Mouse (Mus musculus) thymus, adult 2 months (tissue): ENCODE measurements around the gene Usp10.

Experiments used
- CTCF ChIP-seq: fragments of 200-500 bp; IDR thresholded peaks from 2 replicates; pipeline ENCODE4 v1.5.1; 2012; ENCODE audit warnings: mild to moderate bottlenecking, control low read depth, low read length, moderate library complexity, borderline replicate concordance; ENCODE audit not compliant: control insufficient read depth, poor library complexity, insufficient read depth; ENCODE audit errors: extremely low read depth
- POLR2A ChIP-seq: fragments of 200-500 bp; IDR thresholded peaks from 2 replicates; pipeline ENCODE4 v1.6.1; 2012; ENCODE audit warnings: mild to moderate bottlenecking, low read length, control low read depth, moderate library complexity; ENCODE audit not compliant: control insufficient read depth, poor library complexity, insufficient read depth; ENCODE audit errors: extremely low read depth

GRCm38 (mm10) chr8:119960531-119961104 lies 50.5 kb downstream of the Usp10 start:
- TF ChIP-seq CTCF (no peak), POLR2A (no peak)
